Mouse (Mus musculus) embryonic facial prominence, embryonic 14.5 days (tissue): Measurements from ENCODE around the gene Sox5. TPM values are rescaled to one million over a fixed set of nuclear protein-coding genes. Genes with fewer than 3 reads are reported as not detected.

Experiments used
- ATAC-seq: fragments of 200-750 bp; cut with Nextera tagmentation; 2 replicates; pipeline ENCODE4 v1.8.0; 2017; ENCODE audit warnings: low read depth, moderate number of reproducible peaks, moderate TSS enrichment
- DNase-seq: peaks from one replicate; pipeline ENCODE4 v3.0.0-alpha.2; 2015; ENCODE audit warnings: low spot score
- H3K27ac ChIP-seq: fragments of 300-500 bp; sonication (generic); replicated peaks from 2 replicates; pipeline ENCODE4 v1.5.1; 2014; ENCODE audit warnings: low read depth, mild to moderate bottlenecking, low read length, moderate library complexity
- H3K27me3 ChIP-seq: fragments of 300-500 bp; sonication (generic); replicated peaks from 2 replicates; pipeline ENCODE4 v1.6.1; 2014; ENCODE audit warnings: low read length; ENCODE audit not compliant: control insufficient read depth, insufficient read depth
- H3K36me3 ChIP-seq: fragments of 300-500 bp; sonication (generic); 2 replicates; pipeline ENCODE4 v1.6.1; 2014; ENCODE audit warnings: low read length, mixed read lengths; ENCODE audit not compliant: control insufficient read depth, insufficient read depth
- H3K4me1 ChIP-seq: fragments of 300-500 bp; sonication (generic); 2 replicates; pipeline ENCODE4 v1.6.1; 2014; ENCODE audit warnings: antibody characterized with exemption, low read length; ENCODE audit not compliant: control insufficient read depth, insufficient read depth
- H3K4me2 ChIP-seq: fragments of 300-500 bp; sonication (generic); 2 replicates; pipeline ENCODE4 v1.6.1; 2014; ENCODE audit warnings: low read depth, mild to moderate bottlenecking, low read length, moderate library complexity, mixed read lengths
- H3K4me3 ChIP-seq: fragments of 300-500 bp; sonication (generic); 2 replicates; pipeline ENCODE4 v1.5.1; 2014; ENCODE audit warnings: low read depth, mild to moderate bottlenecking, low read length
- H3K9ac ChIP-seq: fragments of 300-500 bp; sonication (generic); 2 replicates; pipeline ENCODE4 v1.6.1; 2014; ENCODE audit warnings: low read depth, mild to moderate bottlenecking, low read length, moderate library complexity, mixed read lengths
- H3K9me3 ChIP-seq: fragments of 300-500 bp; sonication (generic); 2 replicates; pipeline ENCODE4 v1.6.1; 2016; ENCODE audit warnings: low read length; ENCODE audit not compliant: control insufficient read depth
- WGBS: fragments of 180-500 bp; shearing (Covaris S2); extraction: QIAGEN DNeasy Blood & Tissue Kit; methylation state at CpG from one replicate; pipeline ENCODE4 v1.1.7; 2014; 5-methylcytosine and 5-hydroxymethylcytosine counted together
- polyA plus RNA-seq: library from polyadenylated mRNA; unstranded; fragments of >200 nt; fragmentation: Nextera tagmentation; extraction: Ambion mirVana; gene quantifications from 2 replicates; pipeline ENCODE4 v1.2.1, GENCODE M21; 2014

Gene Sox5
- polyA plus RNA-seq, 1 experiment from 2014 or later, result 10.8 TPM

DNA sequence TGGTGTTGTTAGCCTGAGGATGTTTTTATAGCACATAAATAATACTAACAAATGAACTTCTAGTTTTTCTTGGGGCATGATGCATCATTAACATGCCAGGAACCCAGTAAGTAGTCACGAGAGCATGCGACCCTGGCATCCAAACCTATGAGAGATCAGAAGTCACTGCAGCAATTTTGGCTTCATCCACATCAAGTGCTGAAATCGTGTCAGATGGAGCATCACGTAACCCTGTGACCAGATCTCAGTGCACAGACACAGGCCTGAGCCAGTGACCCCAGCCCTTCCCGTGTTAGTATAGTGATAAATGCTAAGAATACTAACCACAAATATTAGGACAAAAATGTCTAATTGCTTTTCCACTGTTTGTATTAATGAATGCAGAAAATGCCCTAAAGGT, 58.8 kb downstream of the Sox5 start:
- DNase-seq (no peak), ATAC-seq (no peak)
- no peak overlapping the region for H3K4me2 ChIP-seq

DNA sequence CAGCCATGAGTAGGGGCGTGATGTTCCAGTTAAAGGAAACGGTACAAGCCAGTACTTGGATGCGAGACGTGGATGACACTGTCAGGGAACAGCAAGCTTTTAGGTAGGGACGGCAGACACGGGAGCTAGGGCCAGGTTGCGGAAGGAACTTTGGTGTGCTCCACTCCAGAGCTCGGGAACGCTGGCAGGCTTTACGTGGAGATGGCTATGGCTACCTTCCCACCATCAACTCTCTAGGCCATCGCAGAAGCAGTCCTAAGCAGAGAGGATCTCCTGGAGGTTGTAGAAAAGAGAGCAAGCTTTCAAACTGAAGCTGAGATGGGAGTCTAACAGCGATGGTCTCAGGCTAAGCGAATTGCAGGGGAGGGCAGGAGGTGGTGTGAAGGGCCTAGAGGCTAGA, 60.9 kb downstream of the Sox5 start:
- DNase-seq (no peak), ATAC-seq (no peak)
- 95% methylated on average over 13 of the region's 13 CpGs for WGBS
- Histone ChIP-seq H3K27me3 (no peaks in the 10 kb centered on the region), H3K36me3 (no peaks in the 10 kb centered on the region), H3K9ac (no peak overlapping the region), H3K27ac (no peak overlapping the region), H3K4me2 (no peak overlapping the region), H3K9me3 (no peaks in the 10 kb centered on the region), H3K4me1 (no peaks in the 10 kb centered on the region), H3K4me3 (no peak overlapping the region)

More for the DNA sequence above, 58.8 kb downstream of the Sox5 start:
- no peaks in the 10 kb centered on the region for H3K36me3 ChIP-seq
- 78% methylated on average over 5 of the region's 5 CpGs for WGBS
- no peaks in the 10 kb centered on the region for H3K27me3 ChIP-seq
- no peak overlapping the region for H3K4me3 ChIP-seq
- H3K27ac ChIP-seq, result no peak overlapping the region
- H3K9ac ChIP-seq, result no peak overlapping the region
- no peaks in the 10 kb centered on the region for H3K4me1 ChIP-seq
- H3K9me3 ChIP-seq, result no peaks in the 10 kb centered on the region

DNA sequence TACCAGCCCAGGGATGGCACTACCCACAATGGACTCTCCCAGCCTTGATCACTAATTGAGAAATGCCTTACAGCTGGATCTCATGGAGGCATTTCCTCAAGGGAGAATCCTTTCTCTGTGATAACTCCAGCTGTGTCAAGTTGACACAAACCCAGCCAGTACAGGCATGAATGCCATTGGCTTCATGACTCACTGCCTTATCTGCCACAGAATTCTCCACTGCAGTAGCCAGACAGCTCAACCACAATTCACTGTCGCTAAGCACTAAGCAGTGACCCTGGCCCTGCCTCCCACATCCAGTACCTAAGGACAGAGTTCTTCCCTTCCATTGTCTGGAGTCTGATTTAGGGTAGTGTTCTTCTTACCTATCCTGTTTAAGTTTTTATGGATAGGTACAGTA, 65.4 kb downstream of the Sox5 start:
- no peak overlapping the region for H3K4me2 ChIP-seq
- DNase-seq (no peak), ATAC-seq (no peak)
- H3K4me1 ChIP-seq, result no peaks in the 10 kb centered on the region
- no peak overlapping the region for H3K4me3 ChIP-seq
- no peaks in the 10 kb centered on the region for H3K36me3 ChIP-seq
- H3K9ac ChIP-seq, result no peak overlapping the region
- no peaks in the 10 kb centered on the region for H3K9me3 ChIP-seq
- 69% methylated on average over 1 of the region's 1 CpGs for WGBS
- H3K27me3 ChIP-seq, result no peaks in the 10 kb centered on the region
- no peak overlapping the region for H3K27ac ChIP-seq

DNA sequence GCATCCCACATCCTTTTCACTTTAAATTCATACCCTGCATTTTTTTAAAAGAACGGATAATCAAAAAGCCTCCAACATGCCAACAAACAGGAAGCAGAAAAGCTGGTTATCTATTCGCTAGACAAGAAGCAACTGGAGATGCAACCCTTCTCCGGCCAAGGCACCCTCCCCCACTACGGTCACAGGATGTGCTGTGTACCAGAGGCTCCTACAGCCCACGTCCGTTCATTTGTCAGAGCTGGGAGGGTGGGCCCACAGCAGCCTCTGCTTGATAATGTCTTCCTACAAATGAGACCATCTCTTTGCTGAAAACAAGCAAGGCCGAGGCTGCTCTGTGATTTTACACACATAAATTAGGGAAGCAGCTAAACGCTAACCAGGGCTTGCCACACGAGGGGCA, 69.9 kb downstream of the Sox5 start:
- DNase-seq, result peak; percentile 9
- Histone ChIP-seq H3K27ac (no peak overlapping the region), H3K36me3 (no peaks in the 10 kb centered on the region), H3K9me3 (no peaks in the 10 kb centered on the region), H3K27me3 (no peaks in the 10 kb centered on the region), H3K9ac (no peak overlapping the region), H3K4me1 (no peaks in the 10 kb centered on the region), H3K4me2 (no peak overlapping the region), H3K4me3 (no peak overlapping the region)
- WGBS, result 58% methylated on average over 9 of the region's 9 CpGs
- ATAC-seq, result no peak

DNA sequence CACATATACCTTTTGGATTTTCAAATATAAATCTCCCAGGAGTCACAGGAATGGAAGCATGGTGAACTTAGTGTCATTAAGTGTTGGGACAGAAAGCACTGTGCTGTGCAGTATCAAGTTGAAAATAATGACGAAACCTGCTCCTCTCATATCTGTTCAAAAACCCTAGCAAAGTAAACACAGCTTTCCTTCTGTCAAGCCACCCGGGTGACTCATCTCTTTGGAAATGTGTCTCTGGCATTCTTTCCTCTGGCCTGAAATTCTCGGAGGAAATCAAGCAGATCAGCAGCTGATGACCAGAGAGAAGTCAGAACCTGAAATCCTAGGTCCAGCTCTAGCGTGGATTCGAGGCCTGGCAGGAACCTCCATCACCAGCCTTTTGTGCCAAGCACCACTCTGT, 71.0 kb downstream of the Sox5 start:
- H3K4me1 ChIP-seq, result no peaks in the 10 kb centered on the region
- H3K27me3 ChIP-seq, result no peaks in the 10 kb centered on the region
- H3K9ac ChIP-seq, result no peak overlapping the region
- no peak for ATAC-seq
- H3K9me3 ChIP-seq, result no peaks in the 10 kb centered on the region
- DNase-seq, result peak; percentile 14
- WGBS, result 51% methylated on average over 5 of the region's 5 CpGs
- H3K4me2 ChIP-seq, result no peak overlapping the region
- H3K36me3 ChIP-seq, result no peaks in the 10 kb centered on the region
- H3K4me3 ChIP-seq, result no peak overlapping the region
- no peak overlapping the region for H3K27ac ChIP-seq

DNA sequence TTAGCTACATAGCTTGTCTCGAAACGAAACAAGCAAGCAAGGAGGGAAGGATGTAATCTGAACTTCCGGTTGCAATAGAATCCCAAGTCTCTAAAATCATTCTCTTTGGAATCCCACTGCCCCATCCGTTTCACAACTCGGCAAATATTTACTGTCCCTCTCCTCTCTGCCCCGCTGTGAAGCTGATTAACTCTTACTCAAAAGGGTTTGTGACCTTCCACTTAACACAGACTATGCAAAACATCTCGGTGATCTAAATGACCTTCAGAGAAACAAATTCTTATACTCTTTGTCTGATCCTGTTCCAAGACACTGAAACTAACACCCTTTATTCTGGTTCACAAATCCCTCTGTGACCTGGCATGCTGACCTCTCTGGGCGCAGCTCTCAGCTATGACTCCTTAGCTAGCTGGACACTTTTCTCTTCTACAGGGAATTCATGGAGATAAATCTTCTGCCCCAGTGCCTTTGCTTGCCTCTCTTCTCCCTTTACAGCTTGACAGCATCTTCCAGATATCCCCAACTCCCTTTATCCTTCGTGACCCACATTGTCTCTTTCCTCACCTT, 72.1 kb downstream of the Sox5 start:
- no peaks in the 10 kb centered on the region for H3K36me3 ChIP-seq
- no peaks in the 10 kb centered on the region for H3K4me1 ChIP-seq
- 74% methylated on average over 9 of the region's 9 CpGs for WGBS
- no peak overlapping the region for H3K4me2 ChIP-seq
- no peaks in the 10 kb centered on the region for H3K27me3 ChIP-seq
- no peak for ATAC-seq
- no peak for DNase-seq
- H3K9ac ChIP-seq, result no peak overlapping the region
- H3K27ac ChIP-seq, result no peak overlapping the region
- no peak overlapping the region for H3K4me3 ChIP-seq
- H3K9me3 ChIP-seq, result no peaks in the 10 kb centered on the region

DNA sequence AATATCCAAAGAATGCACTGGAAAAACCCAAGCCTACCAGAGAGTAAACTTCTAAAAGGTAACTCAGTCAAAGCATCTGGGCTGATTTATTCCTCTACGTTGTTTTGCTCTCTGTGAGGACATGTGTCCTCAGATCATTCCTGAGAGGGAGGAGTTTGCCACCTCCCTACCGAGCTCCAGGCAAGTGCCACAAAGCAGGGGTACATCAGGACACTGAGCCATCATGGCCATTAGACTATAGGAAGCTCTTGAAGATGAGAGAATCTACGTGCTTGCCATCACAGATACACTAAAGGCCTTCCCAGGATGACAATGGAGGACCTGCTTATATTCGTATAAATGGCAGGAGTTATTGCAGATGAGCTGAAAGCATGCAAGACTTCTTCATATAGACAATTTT, 73.4 kb downstream of the Sox5 start:
- Histone ChIP-seq H3K9me3 (peaks cover 7% of the 10 kb centered on the region; the same call in 1 of the 2 replicates), H3K27ac (no peak overlapping the region), H3K27me3 (no peaks in the 10 kb centered on the region), H3K9ac (no peak overlapping the region), H3K4me2 (no peak overlapping the region), H3K4me1 (no peaks in the 10 kb centered on the region), H3K36me3 (no peaks in the 10 kb centered on the region), H3K4me3 (no peak overlapping the region)
- DNase-seq (no peak), ATAC-seq (no peak)
- WGBS, result 74% methylated on average over 4 of the region's 4 CpGs

DNA sequence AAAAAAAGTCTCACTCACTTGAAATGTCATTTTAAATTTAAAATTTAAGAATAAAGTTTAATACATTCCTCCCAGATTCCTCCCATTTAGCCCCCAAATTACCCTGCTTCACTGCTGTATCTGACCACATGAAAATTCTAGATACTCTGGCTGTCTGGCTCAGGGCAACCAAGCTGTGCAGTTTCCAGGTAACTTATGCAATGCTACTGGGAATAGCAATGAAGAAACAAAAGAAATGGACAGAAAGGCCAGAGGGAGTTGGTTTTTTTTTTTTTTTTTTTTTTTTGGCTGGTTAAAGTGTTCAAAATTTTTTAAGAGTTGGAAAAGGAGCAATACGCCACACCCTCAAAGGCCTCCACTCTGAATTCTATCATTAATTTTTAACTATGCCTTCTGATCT, 73.8 kb downstream of the Sox5 start:
- Histone ChIP-seq H3K27ac (no peak overlapping the region), H3K4me1 (no peaks in the 10 kb centered on the region), H3K36me3 (no peaks in the 10 kb centered on the region), H3K4me3 (no peak overlapping the region), H3K4me2 (no peak overlapping the region), H3K9ac (no peak overlapping the region), H3K9me3 (peaks cover 7% of the 10 kb centered on the region; the same call in 1 of the 2 replicates), H3K27me3 (no peaks in the 10 kb centered on the region)
- ATAC-seq, result no peak
- 96% methylated on average over 1 of the region's 1 CpGs for WGBS
- DNase-seq, result no peak

DNA sequence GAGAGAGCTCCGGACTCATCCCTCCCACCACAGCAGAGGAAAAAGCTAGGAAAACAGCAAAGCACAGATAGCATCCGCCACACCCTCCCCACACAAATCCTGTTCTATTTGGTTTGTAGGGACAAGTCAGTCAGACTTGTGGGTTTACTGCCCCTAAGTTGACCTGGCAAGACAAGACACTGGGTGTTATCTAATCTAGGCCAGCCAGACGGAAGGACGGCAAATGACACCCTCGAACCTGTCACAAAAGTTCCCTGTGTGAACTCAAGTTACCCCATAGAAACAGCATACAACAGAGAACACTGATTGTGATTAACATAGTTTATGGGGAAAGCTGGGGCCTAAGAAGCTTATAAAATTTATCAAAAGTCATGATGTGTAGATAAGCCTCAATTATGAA, 76.8 kb downstream of the Sox5 start:
- Histone ChIP-seq H3K27me3 (no peaks in the 10 kb centered on the region), H3K4me3 (no peak overlapping the region), H3K4me2 (no peak overlapping the region), H3K36me3 (no peaks in the 10 kb centered on the region), H3K9ac (no peak overlapping the region), H3K27ac (no peak overlapping the region), H3K9me3 (peaks cover 7% of the 10 kb centered on the region; the same call in 1 of the 2 replicates), H3K4me1 (no peaks in the 10 kb centered on the region)
- 88% methylated on average over 5 of the region's 5 CpGs for WGBS
- DNase-seq (no peak), ATAC-seq (no peak)
